Mouse (Mus musculus): ENCODE data around the gene Hlcs. TPM values are rescaled to one million over a fixed set of nuclear protein-coding genes. Genes with fewer than 3 reads are reported as not detected.

The Hlcs gene
- total and polyA plus RNA-seq, 3 experiments = 4.4 to 5.5 (median 5.4) TPM

DNA sequence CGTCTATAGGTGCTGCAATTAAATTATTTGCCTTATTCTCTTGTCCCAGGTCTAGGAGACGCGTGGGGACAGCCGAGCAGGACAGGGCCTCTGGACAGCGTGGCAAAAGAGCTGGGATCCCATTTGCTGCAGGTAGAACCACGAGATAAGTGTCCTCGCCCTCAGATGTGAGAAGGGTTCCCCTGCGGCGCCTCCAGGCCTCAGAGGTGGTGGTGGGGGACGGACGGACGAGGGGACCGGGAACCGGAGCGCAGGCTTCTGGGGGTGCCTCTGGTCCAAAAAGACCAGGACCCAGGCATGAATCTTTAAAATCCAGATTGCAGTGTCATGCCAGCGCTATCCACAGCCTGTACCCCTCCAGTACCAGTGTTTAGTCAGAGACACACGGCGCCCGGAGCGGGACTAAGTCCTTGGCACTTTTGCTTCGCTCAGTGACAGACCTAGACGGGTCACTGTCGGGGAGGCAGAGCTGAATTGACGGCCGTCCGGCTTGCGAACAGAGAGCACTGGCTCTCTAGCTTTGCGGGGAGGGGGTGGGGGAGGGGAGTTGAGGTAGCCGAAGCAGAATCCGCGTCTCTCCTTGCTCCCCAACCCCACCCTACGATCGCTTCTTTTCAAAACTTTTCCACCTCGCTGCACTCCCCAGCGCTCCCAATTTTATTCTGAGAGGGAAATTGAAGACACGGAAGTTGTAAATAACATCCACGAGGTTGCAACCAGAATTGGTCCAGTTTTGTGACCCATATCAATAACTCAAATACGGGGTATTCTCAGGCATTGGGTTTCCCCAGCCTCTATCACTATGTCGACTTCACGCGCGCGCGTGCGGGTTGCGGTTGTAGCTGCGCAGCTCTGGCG lies 218.9 kb downstream of the Hlcs start:
- TF ChIP-seq POLR2A (IDR thresholded peaks at IDR 0.05; ENCODE audit: insufficient read depth, low read depth, low read length) = no peak
- TF ChIP-seq EP300 (IDR thresholded peaks at IDR 0.05; ENCODE audit: insufficient read depth, low read depth, low read length) = no peak
- TF ChIP-seq CTCF (IDR thresholded peaks at IDR 0.05) = no peak
- Histone ChIP-seq H3K4me3 (no peak overlapping the region), H3K9ac (ENCODE audit: low read depth, low read length) (no peak overlapping the region), H3K4me1 (ENCODE audit: control insufficient read depth, insufficient read depth, low read length) (no peaks in the 10 kb centered on the region), H3K36me3 (ENCODE audit: control insufficient read depth, insufficient read depth, low read length) (no peaks in the 10 kb centered on the region), H3K27me3 (ENCODE audit: control insufficient read depth, insufficient read depth, low read length) (peaks cover 28% of the 10 kb centered on the region), H3K27ac (no peak overlapping the region), H3K79me2 (replicated peaks; ENCODE audit: control insufficient read depth, insufficient read depth, low read length) (no peaks in the 10 kb centered on the region)
- intact Hi-C loops (cut with DNase I) = no loop called here
- DNase-seq = peak in 1 of 2 experiments; percentile 26
- 5% methylated on average over 48 of the region's 48 CpGs for WGBS

- DNase-seq = no peak
- WGBS = 4% methylated on average over 24 of the region's 24 CpGs
- Histone ChIP-seq H3K4me3 (no peak overlapping the region), H3K79me2 (replicated peaks; ENCODE audit: control insufficient read depth, insufficient read depth, low read length) (no peaks in the 10 kb centered on the region), H3K9ac (ENCODE audit: low read depth, low read length) (no peak overlapping the region), H3K27ac (no peak overlapping the region), H3K4me1 (ENCODE audit: control insufficient read depth, insufficient read depth, low read length) (no peaks in the 10 kb centered on the region), H3K36me3 (ENCODE audit: control insufficient read depth, insufficient read depth, low read length) (no peaks in the 10 kb centered on the region), H3K27me3 (ENCODE audit: control insufficient read depth, insufficient read depth, low read length) (peaks cover 33% of the 10 kb centered on the region)
- TF ChIP-seq EP300 (IDR thresholded peaks at IDR 0.05; ENCODE audit: insufficient read depth, low read depth, low read length) (no peak), POLR2A (IDR thresholded peaks at IDR 0.05; ENCODE audit: insufficient read depth, low read depth, low read length) (no peak), CTCF (IDR thresholded peaks at IDR 0.05) (no peak)
- intact Hi-C loops (cut with DNase I) = no loop called here
These were observed 220.1 kb downstream of the Hlcs start for GRCm38 (mm10) chr16:94093151-94093863.

- no peaks in the 10 kb centered on the region for H3K4me1 ChIP-seq (ENCODE audit: control insufficient read depth, insufficient read depth, low read length)
- TF ChIP-seq CTCF (IDR thresholded peaks at IDR 0.05) = no peak
- TF ChIP-seq EP300 (IDR thresholded peaks at IDR 0.05; ENCODE audit: insufficient read depth, low read depth, low read length) = no peak
- TF ChIP-seq POLR2A (IDR thresholded peaks at IDR 0.05; ENCODE audit: insufficient read depth, low read depth, low read length) = no peak
- DNase-seq = no peak
- no peaks in the 10 kb centered on the region for H3K79me2 ChIP-seq (replicated peaks; ENCODE audit: control insufficient read depth, insufficient read depth, low read length)
- H3K27ac ChIP-seq = no peak overlapping the region
- WGBS = 4% methylated on average over 12 of the region's 12 CpGs
- no peak overlapping the region for H3K9ac ChIP-seq (ENCODE audit: low read depth, low read length)
- intact Hi-C loops (cut with DNase I) = no loop called here
- H3K36me3 ChIP-seq (ENCODE audit: control insufficient read depth, insufficient read depth, low read length) = no peaks in the 10 kb centered on the region
- H3K27me3 ChIP-seq (ENCODE audit: control insufficient read depth, insufficient read depth, low read length) = peaks cover 32% of the 10 kb centered on the region
- no peak overlapping the region for H3K4me3 ChIP-seq
These were observed 220.7 kb downstream of the Hlcs start for GRCm38 (mm10) chr16:94092511-94093150.

GRCm38 (mm10) chr16:94088819-94089692 lies 224.3 kb downstream of the Hlcs start:
- Histone ChIP-seq H3K9ac (ENCODE audit: low read depth, low read length) (no peak overlapping the region), H3K79me2 (replicated peaks; ENCODE audit: control insufficient read depth, insufficient read depth, low read length) (no peaks in the 10 kb centered on the region), H3K27ac (no peak overlapping the region), H3K36me3 (ENCODE audit: control insufficient read depth, insufficient read depth, low read length) (no peaks in the 10 kb centered on the region), H3K27me3 (ENCODE audit: control insufficient read depth, insufficient read depth, low read length) (peaks cover 43% of the 10 kb centered on the region), H3K4me3 (no peak overlapping the region), H3K4me1 (ENCODE audit: control insufficient read depth, insufficient read depth, low read length) (no peaks in the 10 kb centered on the region)
- WGBS = 17% methylated on average over 14 of the region's 14 CpGs
- no peak for DNase-seq
- intact Hi-C loops (cut with DNase I) = no loop called here
- TF ChIP-seq POLR2A (IDR thresholded peaks at IDR 0.05; ENCODE audit: insufficient read depth, low read depth, low read length) = no peak
- no peak for TF ChIP-seq CTCF (IDR thresholded peaks at IDR 0.05)
- TF ChIP-seq EP300 (IDR thresholded peaks at IDR 0.05; ENCODE audit: insufficient read depth, low read depth, low read length) = no peak

GRCm38 (mm10) chr16:94088226-94088748 lies 225.1 kb downstream of the Hlcs start:
- Histone ChIP-seq H3K36me3 (ENCODE audit: control insufficient read depth, insufficient read depth, low read length) (no peaks in the 10 kb centered on the region), H3K27me3 (ENCODE audit: control insufficient read depth, insufficient read depth, low read length) (peaks cover 44% of the 10 kb centered on the region), H3K4me1 (ENCODE audit: control insufficient read depth, insufficient read depth, low read length) (no peaks in the 10 kb centered on the region), H3K9ac (ENCODE audit: low read depth, low read length) (no peak overlapping the region), H3K79me2 (replicated peaks; ENCODE audit: control insufficient read depth, insufficient read depth, low read length) (no peaks in the 10 kb centered on the region), H3K4me3 (no peak overlapping the region), H3K27ac (no peak overlapping the region)
- TF ChIP-seq POLR2A (IDR thresholded peaks at IDR 0.05; ENCODE audit: insufficient read depth, low read depth, low read length) (no peak), CTCF (IDR thresholded peaks at IDR 0.05) (no peak)
- intact Hi-C loops (cut with DNase I) = no loop called here
- WGBS = 12% methylated on average over 11 of the region's 11 CpGs
- DNase-seq = no peak

Data from heart, adult 2 months (tissue).